Mouse (Mus musculus) testis, adult 2 months (tissue): ENCODE results near the gene Fopnl. TPM values are rescaled to one million over a fixed set of nuclear protein-coding genes. Genes with fewer than 3 reads are reported as not detected.

Experiments used
- H3K27ac ChIP-seq: fragments of 200-500 bp; 2 replicates; pipeline ENCODE4 v1.5.1; 2012; ENCODE audit warnings: low read depth, low read length; ENCODE audit not compliant: control insufficient read depth, insufficient read depth
- H3K27me3 ChIP-seq: fragments of 200-500 bp; 2 replicates; pipeline ENCODE4 v1.6.1; 2012; ENCODE audit warnings: mild to moderate bottlenecking, low read length, moderate library complexity; ENCODE audit not compliant: control insufficient read depth, insufficient read depth
- H3K36me3 ChIP-seq: fragments of 200-500 bp; 2 replicates; pipeline ENCODE4 v1.6.1; 2012; ENCODE audit warnings: mild to moderate bottlenecking, low read length; ENCODE audit not compliant: control insufficient read depth, insufficient read depth
- H3K4me1 ChIP-seq: fragments of 200-500 bp; 2 replicates; pipeline ENCODE4 v1.6.1; 2012; ENCODE audit warnings: low read length; ENCODE audit not compliant: control insufficient read depth, insufficient read depth
- H3K4me3 ChIP-seq: fragments of 200-500 bp; 2 replicates; pipeline ENCODE4 v1.5.1; 2012; ENCODE audit warnings: low read depth, mild to moderate bottlenecking, low read length, moderate library complexity, mixed read lengths; ENCODE audit not compliant: control insufficient read depth
- CTCF ChIP-seq: fragments of 200-500 bp; IDR thresholded peaks from 2 replicates; pipeline ENCODE4 v1.5.1; 2012; ENCODE audit warnings: low read depth, mild to moderate bottlenecking, inconsistent platforms, low read length, moderate library complexity; ENCODE audit not compliant: control insufficient read depth, insufficient read depth, insufficient replicate concordance
- POLR2A ChIP-seq: fragments of 200-500 bp; IDR thresholded peaks from 2 replicates; pipeline ENCODE4 v1.6.1; 2012; ENCODE audit warnings: low read depth, mild to moderate bottlenecking, inconsistent platforms, low read length, moderate library complexity; ENCODE audit not compliant: control insufficient read depth
- polyA plus RNA-seq: library from polyadenylated mRNA; depleted of rRNA; stranded (reverse); fragments of >200 nt; gene quantifications from 2 replicates; pipeline ENCODE4 v1.2.3, GENCODE M21; 2012; rRNA removed

Gene Fopnl
- 25.5 and 28.5 TPM in 2 replicates for polyA plus RNA-seq

- Histone ChIP-seq H3K36me3 (no peaks in the 10 kb centered on the region; the same call in none of the 2 replicates), H3K4me1 (no peaks in the 10 kb centered on the region; the same call in 1 of the 2 replicates), H3K27me3 (no peaks in the 10 kb centered on the region), H3K27ac (peak within 1 kb of the TSS; percentile 98), H3K4me3 (peak within 1 kb of the TSS; percentile 83)
- TF ChIP-seq CTCF, result peak; percentile 12; the same call in 1 of the 2 replicates
- TF ChIP-seq POLR2A, result peak; percentile 96
Observed at GRCm38 (mm10) chr16:14316884-14317876, at the start of gene Fopnl. Fopnl (minus strand) TSS chr16:14317405.

DNA sequence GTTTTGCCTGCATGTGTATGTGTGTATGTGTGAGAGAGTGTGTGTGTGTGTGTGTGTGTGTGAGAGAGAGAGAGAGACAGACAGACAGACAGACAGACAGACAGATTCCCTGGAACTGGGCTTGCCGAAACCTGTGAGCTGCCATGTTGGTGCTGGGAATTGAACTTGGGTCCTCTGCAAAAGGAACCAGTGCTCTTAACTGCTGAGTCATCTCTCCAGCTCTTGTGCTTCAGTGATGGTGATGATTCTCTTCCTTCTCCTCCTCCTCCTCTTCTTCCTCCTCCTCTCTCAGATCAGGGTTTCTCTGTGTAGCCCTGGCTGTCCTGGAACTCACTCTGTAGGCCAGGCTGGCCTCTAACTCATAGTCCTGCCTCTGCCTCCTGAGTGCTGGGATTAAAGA lies 48.8 kb upstream of the Fopnl start:
- TF ChIP-seq POLR2A (no peak), CTCF (no peak)
- Histone ChIP-seq H3K4me1 (peaks cover 10% of the 10 kb centered on the region), H3K36me3 (no peaks in the 10 kb centered on the region), H3K27me3 (no peaks in the 10 kb centered on the region), H3K27ac (no peak overlapping the region; the same call in 1 of the 2 replicates), H3K4me3 (no peak overlapping the region)

DNA sequence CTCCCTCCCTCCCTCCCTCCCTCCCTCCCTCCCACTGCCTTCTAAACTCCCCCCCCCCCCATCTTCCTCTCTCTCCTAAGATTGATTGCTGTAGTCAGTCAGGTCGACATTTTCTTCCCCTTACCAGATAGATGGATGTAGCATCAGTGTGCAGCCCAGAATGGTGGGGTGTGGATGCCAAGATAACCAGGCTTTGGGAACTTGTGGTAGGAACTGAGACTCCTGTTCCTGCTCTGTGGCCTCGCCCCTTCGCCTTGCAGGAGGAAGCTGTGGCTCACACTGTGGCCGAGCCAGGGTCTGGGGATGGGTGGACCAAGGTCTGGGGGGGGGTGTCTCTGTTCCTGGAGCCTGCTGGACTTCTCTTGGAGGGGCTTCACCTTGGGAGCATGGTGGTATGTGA lies 48.3 kb upstream of the Fopnl start:
- H3K4me3 ChIP-seq, result no peak overlapping the region
- no peak overlapping the region; the same call in 1 of the 2 replicates for H3K27ac ChIP-seq
- H3K36me3 ChIP-seq, result no peaks in the 10 kb centered on the region

DNA sequence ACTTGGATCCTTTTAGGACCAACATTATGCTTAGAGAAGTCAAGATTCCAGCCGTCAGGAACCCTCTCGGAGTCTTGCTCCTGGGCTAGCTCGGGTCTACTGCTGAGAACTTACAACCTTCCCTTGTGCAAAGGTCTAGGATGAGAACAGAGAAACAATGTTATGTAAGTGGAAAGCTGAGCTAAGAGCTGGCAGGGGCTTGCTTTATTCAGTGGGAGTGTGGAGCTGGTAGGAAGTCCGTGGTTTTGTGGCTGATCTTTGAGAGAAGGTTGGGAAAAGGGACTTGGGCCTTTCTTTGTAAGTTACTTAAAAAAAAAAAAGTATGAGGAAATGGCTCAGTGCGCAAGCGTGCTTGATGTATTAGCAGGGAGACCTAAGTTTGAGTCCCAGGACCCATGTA lies 46.9 kb upstream of the Fopnl start:
- Histone ChIP-seq H3K4me1 (peaks cover 12% of the 10 kb centered on the region), H3K27me3 (no peaks in the 10 kb centered on the region), H3K27ac (no peak overlapping the region; the same call in 1 of the 2 replicates), H3K36me3 (no peaks in the 10 kb centered on the region), H3K4me3 (no peak overlapping the region)
- no peak for TF ChIP-seq CTCF
- no peak for TF ChIP-seq POLR2A

More for the DNA sequence above, 48.3 kb upstream of the Fopnl start:
- no peak for TF ChIP-seq CTCF
- H3K27me3 ChIP-seq, result no peaks in the 10 kb centered on the region
- H3K4me1 ChIP-seq, result peaks cover 12% of the 10 kb centered on the region

- peak overlapping the region; percentile 10; the same call in 1 of the 2 replicates for H3K27ac ChIP-seq
- H3K27me3 ChIP-seq, result no peaks in the 10 kb centered on the region
- H3K36me3 ChIP-seq, result no peaks in the 10 kb centered on the region
- peaks cover 12% of the 10 kb centered on the region for H3K4me1 ChIP-seq
- no peak for TF ChIP-seq CTCF
- no peak for TF ChIP-seq POLR2A
- H3K4me3 ChIP-seq, result no peak overlapping the region
Observed at GRCm38 (mm10) chr16:14363496-14363895, 46.3 kb upstream of the Fopnl start.

DNA sequence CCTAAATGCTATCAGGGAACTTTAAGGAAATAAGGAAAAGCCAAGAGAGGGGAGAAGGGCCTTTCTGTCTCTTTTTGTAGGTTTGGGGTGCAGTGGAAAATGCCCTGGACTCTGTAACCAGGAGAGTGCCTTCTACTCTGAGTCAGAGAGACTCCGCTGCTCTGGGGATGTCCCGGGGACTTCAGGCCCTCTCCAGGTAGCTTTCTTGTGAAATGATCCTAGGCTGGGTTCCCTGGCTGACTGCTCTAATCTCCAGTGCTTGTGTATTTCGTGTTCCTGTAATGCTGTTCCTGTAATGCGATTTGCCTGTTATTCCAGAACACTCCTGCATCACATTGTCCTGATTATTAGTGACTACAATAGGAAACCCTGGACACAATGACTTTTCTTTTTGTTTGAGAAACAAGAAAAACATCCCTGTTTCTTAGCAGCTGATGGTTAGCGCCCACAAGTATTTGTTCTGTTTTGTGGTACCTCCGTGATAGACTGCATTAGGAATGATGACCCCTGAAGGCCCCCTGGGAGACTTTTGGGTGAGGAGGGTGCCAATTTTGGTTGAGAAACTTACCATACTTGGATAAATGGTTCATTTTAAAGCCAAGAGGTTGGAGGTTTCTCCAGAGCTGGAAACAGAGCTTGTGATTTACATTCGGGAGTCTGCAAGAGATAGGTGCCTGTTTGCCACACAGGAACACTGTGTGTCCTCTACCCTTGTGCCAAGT lies 45.1 kb upstream of the Fopnl start:
- Histone ChIP-seq H3K4me1 (peaks cover 12% of the 10 kb centered on the region), H3K36me3 (no peaks in the 10 kb centered on the region), H3K27me3 (no peaks in the 10 kb centered on the region), H3K27ac (peak overlapping the region; percentile 73), H3K4me3 (peak overlapping the region; percentile 90)
- TF ChIP-seq POLR2A, result no peak
- no peak for TF ChIP-seq CTCF
